Mouse (Mus musculus) forebrain, embryonic 16.5 days (tissue): Measurements from ENCODE around the gene Snd1. TPM values are rescaled to one million over a fixed set of nuclear protein-coding genes. Genes with fewer than 3 reads are reported as not detected.

ENCODE experiments used
- ATAC-seq: fragments of 200-750 bp; cut with Nextera tagmentation; 2 replicates; pipeline ENCODE4 v1.8.0; 2017; ENCODE audit warnings: mild to moderate bottlenecking, moderate library complexity
- H3K27ac ChIP-seq: fragments of 300-500 bp; sonication (generic); 2 replicates; pipeline ENCODE4 v1.5.1; 2014; ENCODE audit warnings: low read length, control low read depth
- H3K27me3 ChIP-seq: fragments of 300-500 bp; sonication (generic); replicated peaks from 2 replicates; pipeline ENCODE4 v1.6.1; 2014; ENCODE audit warnings: low read length; ENCODE audit not compliant: control insufficient read depth, insufficient read depth
- H3K36me3 ChIP-seq: fragments of 300-500 bp; sonication (generic); 2 replicates; pipeline ENCODE4 v1.6.1; 2014; ENCODE audit not compliant: control insufficient read depth, insufficient read depth
- H3K4me1 ChIP-seq: fragments of 300-500 bp; sonication (generic); replicated peaks from 2 replicates; pipeline ENCODE4 v1.6.1; 2014; ENCODE audit warnings: low read length; ENCODE audit not compliant: control insufficient read depth, insufficient read depth
- H3K4me2 ChIP-seq: fragments of 300-500 bp; sonication (generic); 2 replicates; pipeline ENCODE4 v1.6.1; 2014; ENCODE audit warnings: mild to moderate bottlenecking, low read length, control low read depth
- H3K4me3 ChIP-seq: fragments of 300-500 bp; sonication (generic); replicated peaks from 2 replicates; pipeline ENCODE4 v1.5.1; 2014; ENCODE audit warnings: mild to moderate bottlenecking, low read length, control low read depth
- H3K9ac ChIP-seq: fragments of 300-500 bp; sonication (generic); replicated peaks from 2 replicates; pipeline ENCODE4 v1.6.1; 2014; ENCODE audit warnings: low read depth, low read length, control low read depth
- H3K9me3 ChIP-seq: fragments of 300-500 bp; sonication (generic); 2 replicates; pipeline ENCODE4 v1.6.1; 2016; ENCODE audit warnings: low read length; ENCODE audit not compliant: control insufficient read depth
- WGBS: fragments of 180-500 bp; shearing (Covaris S2); extraction: QIAGEN DNeasy Blood & Tissue Kit; methylation state at CpG from one replicate; pipeline ENCODE4 v1.1.7; 2014; 5-methylcytosine and 5-hydroxymethylcytosine counted together
- polyA plus RNA-seq: library from polyadenylated mRNA; unstranded; fragments of >200 nt; fragmentation: Nextera tagmentation; extraction: Ambion mirVana; gene quantifications from 2 replicates; pipeline ENCODE4 v1.2.1, GENCODE M21; 2015

Gene Snd1
- 81.0 and 86.1 TPM in 2 replicates for polyA plus RNA-seq

DNA sequence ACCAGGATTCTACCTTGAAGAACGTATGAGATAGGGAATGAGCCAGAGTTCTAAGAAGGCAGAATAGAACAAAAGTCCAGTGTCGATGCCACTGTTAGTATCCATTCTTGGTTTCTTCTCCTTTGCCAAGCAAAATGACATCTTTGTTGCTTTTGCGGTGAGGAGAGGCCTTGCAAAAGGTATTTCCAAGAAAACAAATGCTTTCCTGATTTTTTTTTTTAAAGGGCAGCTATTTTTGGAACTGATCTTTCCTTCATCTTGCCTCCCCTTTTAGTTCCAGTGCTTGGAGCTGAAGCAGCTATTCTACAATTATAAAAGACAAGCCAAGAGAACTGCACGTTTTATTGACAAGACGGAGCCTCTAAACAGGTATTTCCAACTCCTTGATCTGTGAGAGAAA, at the start of gene Snd1:
Gene Snd1 (plus strand): TSS at position 301 of the 400 bp plus-strand sequence.
- WGBS = 84% methylated on average over 5 of the region's 5 CpGs
- Histone ChIP-seq H3K27me3 (no peaks in the 10 kb centered on the region), H3K4me2 (no peak within 1 kb of the TSS), H3K27ac (no peak within 1 kb of the TSS), H3K4me3 (no peak within 1 kb of the TSS), H3K36me3 (no peaks in the 10 kb centered on the region), H3K9me3 (no peaks in the 10 kb centered on the region), H3K4me1 (peaks cover 5% of the 10 kb centered on the region; the same call in 1 of the 2 replicates), H3K9ac (no peak within 1 kb of the TSS)
- no peak for ATAC-seq

DNA sequence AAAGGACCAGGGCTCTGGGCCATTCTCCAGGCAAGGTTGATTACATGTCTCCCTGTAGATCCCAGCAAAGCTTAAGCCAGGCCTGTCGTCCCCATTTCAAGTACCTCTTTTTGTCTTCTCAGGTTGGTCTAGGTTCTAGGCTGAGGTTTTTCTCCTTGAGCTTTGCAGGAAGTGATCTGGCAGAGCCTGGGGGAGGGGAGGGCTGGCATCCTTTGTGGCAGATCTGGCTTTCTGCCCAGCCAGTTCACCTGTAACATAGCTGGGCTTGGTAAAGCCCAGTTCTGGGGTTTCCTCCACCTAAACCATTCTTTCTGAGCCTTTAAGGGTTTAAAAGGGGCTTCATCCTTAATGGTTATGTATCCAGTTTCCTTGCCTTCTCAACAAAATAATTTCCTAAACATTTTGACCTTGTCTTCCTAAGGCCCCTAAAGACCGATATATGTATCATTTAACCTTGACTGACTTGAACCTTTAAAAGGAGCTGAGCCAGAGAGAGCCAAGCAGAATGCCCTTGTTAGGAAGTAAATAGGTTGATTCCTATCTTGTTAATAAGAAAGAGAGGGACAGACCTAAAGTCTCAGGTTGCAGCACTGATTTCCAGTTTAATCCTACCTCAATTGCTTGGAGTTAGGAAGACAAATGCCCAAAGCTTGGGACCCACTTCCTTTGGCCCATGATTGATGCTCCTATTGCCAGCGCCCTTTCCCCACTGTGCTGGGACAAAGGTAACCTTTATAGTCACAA, 47.7 kb upstream of the Snd1 start, which contains the start of gene Fscn3:
Gene Fscn3 (plus strand): TSS at position 694 of the 744 bp plus-strand sequence.
- no peaks in the 10 kb centered on the region for H3K27me3 ChIP-seq
- no peaks in the 10 kb centered on the region for H3K9me3 ChIP-seq
- ATAC-seq = no peak
- H3K9ac ChIP-seq = no peak within 1 kb of the TSS
- H3K4me2 ChIP-seq = no peak within 1 kb of the TSS
- H3K27ac ChIP-seq = no peak within 1 kb of the TSS
- WGBS = 75% methylated on average over 3 of the region's 3 CpGs
- no peaks in the 10 kb centered on the region for H3K36me3 ChIP-seq
- peaks cover 12% of the 10 kb centered on the region for H3K4me1 ChIP-seq
- no peak within 1 kb of the TSS for H3K4me3 ChIP-seq

DNA sequence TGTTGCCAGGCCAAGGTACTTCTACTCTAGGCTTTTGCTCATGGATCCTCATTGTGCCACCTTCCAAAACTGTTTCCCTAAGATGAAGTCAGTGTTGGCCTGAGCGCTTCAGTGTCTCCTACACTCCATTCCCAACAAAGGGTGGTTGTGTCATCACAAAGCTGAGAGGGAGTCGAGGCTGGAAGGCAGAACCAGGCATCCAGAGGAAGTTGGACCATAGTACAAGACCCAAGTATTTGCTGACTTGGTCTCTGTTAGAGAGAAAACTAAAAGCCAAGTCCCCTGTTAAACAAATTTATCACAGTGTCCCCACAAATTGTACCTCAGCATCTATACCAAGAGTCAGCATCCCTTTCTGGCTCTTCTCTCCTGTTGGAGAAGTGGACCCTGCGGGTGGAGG, 46.6 kb upstream of the Snd1 start, which contains the start of gene Gcc1:
Gene Gcc1 (minus strand): TSS at position 101 of the 400 bp plus-strand sequence.
- ATAC-seq = no peak
- no peak within 1 kb of the TSS for H3K27ac ChIP-seq
- peaks cover 12% of the 10 kb centered on the region for H3K4me1 ChIP-seq
- H3K4me3 ChIP-seq = no peak within 1 kb of the TSS
- no peak within 1 kb of the TSS for H3K9ac ChIP-seq
- H3K9me3 ChIP-seq = no peaks in the 10 kb centered on the region
- H3K4me2 ChIP-seq = no peak within 1 kb of the TSS
- WGBS = 92% methylated on average over 3 of the region's 3 CpGs
- H3K27me3 ChIP-seq = no peaks in the 10 kb centered on the region
- no peaks in the 10 kb centered on the region for H3K36me3 ChIP-seq

DNA sequence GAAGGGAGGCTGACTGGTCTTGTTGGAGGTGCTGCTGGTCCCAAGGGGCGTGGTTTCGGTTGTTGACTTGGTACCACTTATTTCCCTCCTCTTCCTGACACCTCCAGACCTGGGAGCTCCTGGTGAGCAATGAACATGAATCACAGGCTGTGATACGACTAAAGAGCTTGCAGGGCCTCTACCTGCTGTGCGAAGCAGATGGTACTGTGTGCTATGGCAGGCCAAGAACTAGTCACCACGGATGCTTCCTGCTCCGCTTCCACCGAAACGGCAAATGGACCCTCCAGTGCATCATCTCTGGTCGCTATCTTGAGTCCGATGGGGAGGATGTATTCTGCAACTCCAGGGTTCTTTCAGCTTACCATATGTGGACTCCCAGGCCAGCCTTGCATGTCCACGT, 45.1 kb upstream of the Snd1 start:
- Histone ChIP-seq H3K36me3 (no peaks in the 10 kb centered on the region), H3K4me2 (no peak overlapping the region), H3K9ac (no peak overlapping the region), H3K9me3 (no peaks in the 10 kb centered on the region), H3K4me3 (no peak overlapping the region), H3K27ac (no peak overlapping the region), H3K27me3 (no peaks in the 10 kb centered on the region), H3K4me1 (peaks cover 3% of the 10 kb centered on the region)
- no peak for ATAC-seq
- WGBS = 89% methylated on average over 11 of the region's 11 CpGs

DNA sequence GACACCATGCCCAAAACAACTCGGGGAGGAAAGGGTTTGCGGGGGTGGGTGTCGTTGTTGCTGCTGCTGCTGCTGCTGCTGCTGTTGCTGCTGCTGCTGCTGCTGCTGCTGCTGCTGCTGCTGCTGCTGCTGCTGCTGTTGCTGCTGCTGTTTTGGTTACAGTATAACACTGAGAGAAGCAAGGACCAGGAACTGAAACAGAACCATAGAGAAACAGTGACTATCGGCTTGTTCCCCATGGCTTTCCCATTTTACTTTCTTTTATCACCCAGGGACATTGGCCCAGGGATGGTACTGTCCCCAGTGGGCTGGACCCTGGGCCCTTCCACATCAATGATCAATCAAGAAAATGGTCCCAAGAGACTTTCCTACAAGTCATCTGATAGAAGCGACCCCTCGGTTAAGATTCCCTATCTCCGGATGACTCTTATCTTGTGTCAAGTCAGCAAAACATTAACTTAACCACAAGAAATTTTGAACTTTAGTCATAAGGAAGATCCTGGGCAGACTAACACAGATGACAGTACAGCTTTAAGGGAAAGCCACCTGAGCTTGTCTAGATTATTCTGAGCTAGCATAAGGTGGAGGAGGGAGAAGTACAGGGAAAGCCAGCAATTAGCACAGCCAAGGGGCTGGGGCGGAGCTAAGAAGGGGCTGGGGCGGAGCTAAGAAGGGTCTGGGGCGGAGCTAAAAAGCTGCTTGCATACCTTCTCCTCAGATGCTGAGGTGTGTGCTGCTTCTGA, 44.0 kb upstream of the Snd1 start:
- Histone ChIP-seq H3K4me3 (no peak overlapping the region), H3K27me3 (no peaks in the 10 kb centered on the region), H3K9me3 (no peaks in the 10 kb centered on the region), H3K36me3 (no peaks in the 10 kb centered on the region), H3K4me1 (no peaks in the 10 kb centered on the region), H3K27ac (no peak overlapping the region), H3K9ac (no peak overlapping the region), H3K4me2 (no peak overlapping the region)
- ATAC-seq = no peak
- 87% methylated on average over 10 of the region's 10 CpGs for WGBS

DNA sequence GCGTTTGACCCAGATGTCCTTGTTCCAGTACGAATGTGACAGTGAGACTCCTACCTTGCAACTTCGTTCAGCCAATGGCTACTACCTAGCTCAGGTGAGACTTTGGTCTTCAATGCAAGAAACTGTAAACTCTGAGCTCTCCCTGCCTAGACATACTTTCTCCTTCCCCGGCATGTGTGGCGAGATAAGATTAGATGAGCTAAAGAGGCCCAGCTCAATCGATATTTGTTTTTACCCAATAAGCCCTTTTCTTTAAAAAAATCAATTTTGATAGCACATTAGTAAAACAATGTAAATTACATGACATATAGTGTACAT, 43.4 kb upstream of the Snd1 start:
- Histone ChIP-seq H3K4me3 (no peak overlapping the region), H3K4me2 (no peak overlapping the region), H3K9ac (no peak overlapping the region), H3K4me1 (no peaks in the 10 kb centered on the region), H3K27me3 (no peaks in the 10 kb centered on the region), H3K9me3 (no peaks in the 10 kb centered on the region), H3K27ac (no peak overlapping the region), H3K36me3 (no peaks in the 10 kb centered on the region)
- WGBS = 75% methylated on average over 6 of the region's 6 CpGs
- no peak for ATAC-seq

DNA sequence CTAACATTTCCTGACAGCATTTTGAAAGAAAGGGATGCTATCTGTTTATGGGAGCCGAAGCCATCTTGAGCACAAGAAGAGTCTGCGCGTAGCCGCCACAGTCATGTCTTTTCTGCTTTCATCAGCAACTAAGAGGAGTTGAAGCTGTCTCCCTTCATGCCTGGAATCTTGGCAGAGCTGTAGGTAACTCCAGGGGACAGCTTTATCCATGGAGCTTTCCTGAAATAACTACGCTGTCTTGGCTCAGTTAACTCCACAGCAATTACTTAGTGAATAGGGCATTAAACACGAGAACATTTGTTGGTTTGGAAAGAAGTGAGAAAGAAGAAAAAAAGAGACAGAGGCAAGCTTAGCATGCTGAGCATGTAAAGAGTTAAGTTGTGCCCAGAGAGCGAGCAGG, 27.0 kb upstream of the Snd1 start:
- ATAC-seq = no peak; the same call in 1 of the 2 replicates
- H3K9me3 ChIP-seq = no peaks in the 10 kb centered on the region
- H3K27ac ChIP-seq = no peak overlapping the region
- no peak overlapping the region for H3K9ac ChIP-seq
- H3K36me3 ChIP-seq = no peaks in the 10 kb centered on the region
- no peak overlapping the region for H3K4me2 ChIP-seq
- no peaks in the 10 kb centered on the region for H3K4me1 ChIP-seq
- no peak overlapping the region for H3K4me3 ChIP-seq
- peaks cover 14% of the 10 kb centered on the region for H3K27me3 ChIP-seq
- 59% methylated on average over 7 of the region's 7 CpGs for WGBS

DNA sequence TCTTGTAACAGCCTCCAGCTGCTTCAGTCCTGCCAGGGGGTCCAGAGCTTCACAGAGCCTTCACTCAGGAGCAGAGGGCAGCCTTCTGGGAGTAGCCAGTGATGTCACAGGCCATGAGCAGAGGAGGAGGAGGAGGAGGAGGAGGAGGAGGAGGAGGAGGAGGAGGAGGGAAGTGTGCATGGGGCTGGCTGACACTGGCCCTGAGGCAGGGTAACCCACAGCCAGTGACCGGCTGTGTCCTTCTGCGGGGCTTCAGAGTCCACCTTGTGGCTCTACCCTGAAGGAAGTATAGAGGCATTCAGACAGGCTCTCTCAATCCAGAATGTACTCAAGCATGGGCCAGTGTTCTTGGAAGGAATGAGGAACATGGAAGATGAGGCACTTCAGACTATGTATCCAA, 25.7 kb upstream of the Snd1 start, which contains the start of gene Pax4:
Gene Pax4 (minus strand): TSS at position 101 of the 400 bp plus-strand sequence.
- WGBS = 89% methylated on average over 2 of the region's 2 CpGs
- H3K9me3 ChIP-seq = no peaks in the 10 kb centered on the region
- H3K27ac ChIP-seq = no peak within 1 kb of the TSS
- H3K4me2 ChIP-seq = no peak within 1 kb of the TSS
- ATAC-seq = no peak
- no peak within 1 kb of the TSS for H3K4me3 ChIP-seq
- H3K27me3 ChIP-seq = peaks cover 14% of the 10 kb centered on the region
- H3K36me3 ChIP-seq = no peaks in the 10 kb centered on the region
- H3K9ac ChIP-seq = no peak within 1 kb of the TSS
- H3K4me1 ChIP-seq = no peaks in the 10 kb centered on the region

DNA sequence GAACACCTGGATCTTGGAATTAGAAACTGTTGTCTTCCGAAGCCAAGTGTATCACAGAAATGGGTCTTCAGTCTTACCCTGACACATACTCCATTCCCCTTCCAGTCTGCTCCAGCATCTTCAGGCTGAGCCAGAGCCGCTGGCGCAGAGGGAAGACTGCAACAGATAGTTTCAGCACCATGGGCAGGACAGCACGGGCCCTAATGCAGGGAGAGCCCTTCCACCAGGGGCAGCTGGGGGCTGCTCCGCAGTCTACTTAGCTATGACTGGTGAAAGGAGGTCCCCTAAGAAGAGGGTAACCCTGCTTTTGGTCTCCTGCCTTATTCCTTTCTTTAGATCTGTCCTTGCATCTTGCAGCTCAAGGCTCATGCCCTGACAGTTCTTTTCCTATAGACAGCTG, 24.5 kb upstream of the Snd1 start:
- H3K4me3 ChIP-seq = no peak overlapping the region
- H3K27ac ChIP-seq = no peak overlapping the region
- no peak overlapping the region for H3K4me2 ChIP-seq
- H3K36me3 ChIP-seq = no peaks in the 10 kb centered on the region
- H3K9me3 ChIP-seq = no peaks in the 10 kb centered on the region
- H3K9ac ChIP-seq = no peak overlapping the region
- 22% methylated on average over 5 of the region's 5 CpGs for WGBS
- peaks cover 14% of the 10 kb centered on the region for H3K27me3 ChIP-seq
- no peak for ATAC-seq
- H3K4me1 ChIP-seq = no peaks in the 10 kb centered on the region
